Mouse (Mus musculus) embryonic facial prominence, embryonic 11.5 days (tissue): Measurements from ENCODE around the gene Sirpa. TPM values are rescaled to one million over a fixed set of nuclear protein-coding genes. Genes with fewer than 3 reads are reported as not detected.

Source experiments
- ATAC-seq: fragments of 200-750 bp; cut with Nextera tagmentation; replicated peaks from 2 replicates; pipeline ENCODE4 v1.8.0; 2017; ENCODE audit warnings: low read depth; ENCODE audit not compliant: insufficient number of reproducible peaks, low FRiP score, low TSS enrichment
- DNase-seq: peaks from one replicate; pipeline ENCODE4 v3.0.0-alpha.2; 2015; ENCODE audit warnings: low spot score
- H3K27ac ChIP-seq: fragments of 300-500 bp; sonication (generic); replicated peaks from 2 replicates; pipeline ENCODE4 v1.5.1; 2014; ENCODE audit warnings: mild to moderate bottlenecking, low read depth, low read length, control low read depth
- H3K27me3 ChIP-seq: fragments of 300-500 bp; sonication (generic); 2 replicates; pipeline ENCODE4 v1.6.1; 2014; ENCODE audit warnings: mild to moderate bottlenecking, low read length, moderate library complexity, mixed read lengths; ENCODE audit not compliant: control insufficient read depth, insufficient read depth
- H3K36me3 ChIP-seq: fragments of 300-500 bp; sonication (generic); replicated peaks from 2 replicates; pipeline ENCODE4 v1.6.1; 2014; ENCODE audit warnings: low read depth, mild to moderate bottlenecking, low read length, moderate library complexity, mixed read lengths; ENCODE audit not compliant: control insufficient read depth, insufficient read depth
- H3K4me1 ChIP-seq: fragments of 300-500 bp; sonication (generic); 2 replicates; pipeline ENCODE4 v1.6.1; 2014; ENCODE audit warnings: low read length, mixed read lengths; ENCODE audit not compliant: control insufficient read depth, insufficient read depth
- H3K4me2 ChIP-seq: fragments of 300-500 bp; sonication (generic); 2 replicates; pipeline ENCODE4 v1.6.1; 2014; ENCODE audit warnings: low read depth, mild to moderate bottlenecking, control low read depth, low read length, moderate library complexity
- H3K4me3 ChIP-seq: fragments of 300-500 bp; sonication (generic); 2 replicates; pipeline ENCODE4 v1.5.1; 2014; ENCODE audit warnings: low read depth, low read length, control low read depth
- H3K9ac ChIP-seq: fragments of 300-500 bp; sonication (generic); replicated peaks from 2 replicates; pipeline ENCODE4 v1.6.1; 2014; ENCODE audit warnings: mild to moderate bottlenecking, control low read depth, low read length
- H3K9me3 ChIP-seq: fragments of 300-500 bp; sonication (generic); replicated peaks from 2 replicates; pipeline ENCODE4 v1.6.1; 2016; ENCODE audit warnings: mild to moderate bottlenecking, low read length, inconsistent platforms, mixed read lengths; ENCODE audit not compliant: control insufficient read depth
- WGBS: fragments of 180-500 bp; shearing (Covaris S2); extraction: QIAGEN DNeasy Blood & Tissue Kit; methylation state at CpG from one replicate; pipeline ENCODE4 v1.1.7; 2014; 5-methylcytosine and 5-hydroxymethylcytosine counted together
- polyA plus RNA-seq: library from polyadenylated mRNA; unstranded; fragments of >200 nt; fragmentation: Nextera tagmentation; extraction: Ambion mirVana; gene quantifications from 2 replicates; pipeline ENCODE4 v1.2.1, GENCODE M21; 2014

The Sirpa gene
- polyA plus RNA-seq, 1 experiment from 2014 or later = 21.2 TPM

- ATAC-seq = no peak
- 84% methylated on average over 4 of the region's 4 CpGs for WGBS
- H3K9ac ChIP-seq = no peak overlapping the region
Measured at GRCm38 (mm10) chr2:129662484-129662883, 69.8 kb downstream of the Sirpa start.

GRCm38 (mm10) chr2:129671911-129672310, 79.3 kb downstream of the Sirpa start:
- no peak overlapping the region for H3K4me2 ChIP-seq
- H3K27me3 ChIP-seq = no peaks in the 10 kb centered on the region
- no peaks in the 10 kb centered on the region for H3K36me3 ChIP-seq
- H3K4me3 ChIP-seq = no peak overlapping the region
- no peak overlapping the region for H3K9ac ChIP-seq
- no peaks in the 10 kb centered on the region for H3K4me1 ChIP-seq
- H3K27ac ChIP-seq = no peak overlapping the region
- ATAC-seq (no peak), DNase-seq (no peak)
- no peaks in the 10 kb centered on the region for H3K9me3 ChIP-seq
- WGBS = 75% methylated on average over 4 of the region's 4 CpGs

More at GRCm38 (mm10) chr2:129662484-129662883, 69.8 kb downstream of the Sirpa start:
- no peak overlapping the region for H3K4me3 ChIP-seq
- no peak overlapping the region for H3K27ac ChIP-seq
- no peaks in the 10 kb centered on the region for H3K27me3 ChIP-seq
- no peak for DNase-seq
- no peaks in the 10 kb centered on the region for H3K4me1 ChIP-seq
- H3K36me3 ChIP-seq = no peaks in the 10 kb centered on the region
- no peaks in the 10 kb centered on the region for H3K9me3 ChIP-seq
- no peak overlapping the region for H3K4me2 ChIP-seq

GRCm38 (mm10) chr2:129674935-129675634, 82.5 kb downstream of the Sirpa start:
- Histone ChIP-seq H3K27ac (no peak overlapping the region), H3K9ac (no peak overlapping the region), H3K27me3 (no peaks in the 10 kb centered on the region), H3K4me1 (no peaks in the 10 kb centered on the region), H3K36me3 (no peaks in the 10 kb centered on the region), H3K4me3 (no peak overlapping the region), H3K9me3 (no peaks in the 10 kb centered on the region), H3K4me2 (no peak overlapping the region)
- WGBS = 36% methylated on average over 13 of the region's 13 CpGs
- ATAC-seq = no peak
- DNase-seq = peak; percentile 83

GRCm38 (mm10) chr2:129677664-129678063, 85.0 kb downstream of the Sirpa start:
- Histone ChIP-seq H3K9ac (no peak overlapping the region), H3K27ac (no peak overlapping the region), H3K4me2 (no peak overlapping the region; the same call in 1 of the 2 replicates), H3K4me3 (no peak overlapping the region), H3K4me1 (no peaks in the 10 kb centered on the region), H3K9me3 (no peaks in the 10 kb centered on the region), H3K36me3 (no peaks in the 10 kb centered on the region), H3K27me3 (no peaks in the 10 kb centered on the region)
- DNase-seq (peak; percentile 50), ATAC-seq (0 out of 2 replicates have a peak, but pooled peaks have one; percentile 76)
- 47% methylated on average over 2 of the region's 2 CpGs for WGBS

- H3K9me3 ChIP-seq = no peaks in the 10 kb centered on the region
- H3K9ac ChIP-seq = no peak overlapping the region
- H3K4me2 ChIP-seq = no peak overlapping the region
- no peaks in the 10 kb centered on the region for H3K27me3 ChIP-seq
- 81% methylated on average over 5 of the region's 5 CpGs for WGBS
- ATAC-seq (no peak), DNase-seq (no peak)
- H3K4me1 ChIP-seq = no peaks in the 10 kb centered on the region
- H3K36me3 ChIP-seq = no peaks in the 10 kb centered on the region
- H3K27ac ChIP-seq = no peak overlapping the region
- no peak overlapping the region for H3K4me3 ChIP-seq
Measured at GRCm38 (mm10) chr2:129679066-129679465, 86.4 kb downstream of the Sirpa start.

- H3K9ac ChIP-seq = no peak overlapping the region
- H3K27ac ChIP-seq = no peak overlapping the region
- H3K4me3 ChIP-seq = no peak overlapping the region
- DNase-seq (no peak), ATAC-seq (no peak)
- H3K4me1 ChIP-seq = no peaks in the 10 kb centered on the region
- no peaks in the 10 kb centered on the region for H3K36me3 ChIP-seq
- 88% methylated on average over 3 of the region's 3 CpGs for WGBS
- H3K9me3 ChIP-seq = no peaks in the 10 kb centered on the region
- H3K27me3 ChIP-seq = no peaks in the 10 kb centered on the region
- H3K4me2 ChIP-seq = no peak overlapping the region
Measured at GRCm38 (mm10) chr2:129680236-129680635, 87.6 kb downstream of the Sirpa start.

Other genes starting within 250 kb of the Sirpa start
- gene Il1b, start 221.7 kb upstream of the Sirpa start, polyA plus RNA-seq = 0.22 TPM in 2 replicates
- not detected in 2 replicates for gene F830045P16Rik, start 56.2 kb upstream of the Sirpa start, polyA plus RNA-seq
- gene Pdyn, start 107.0 kb downstream of the Sirpa start, polyA plus RNA-seq = 0.67 TPM in 1 of 2 replicates, not detected in the other
- 16.7 and 19.7 TPM in 2 replicates for gene Stk35, start 207.7 kb downstream of the Sirpa start, polyA plus RNA-seq